Mouse (Mus musculus) limb, embryonic 15.5 days (tissue): ENCODE measurements around the gene Aanat. TPM values are rescaled to one million over a fixed set of nuclear protein-coding genes. Genes with fewer than 3 reads are reported as not detected.

Experiments
- ATAC-seq: fragments of 200-750 bp; cut with Nextera tagmentation; 2 replicates; pipeline ENCODE4 v1.8.0; 2017; ENCODE audit warnings: low read depth, moderate TSS enrichment; ENCODE audit not compliant: insufficient number of reproducible peaks, low FRiP score, low TSS enrichment
- H3K27ac ChIP-seq: fragments of 300-500 bp; sonication (generic); 2 replicates; pipeline ENCODE4 v1.5.1; 2015; ENCODE audit warnings: moderate library complexity, mild to moderate bottlenecking, inconsistent platforms
- H3K27me3 ChIP-seq: fragments of 300-500 bp; sonication (generic); 2 replicates; pipeline ENCODE4 v1.6.1; 2015; ENCODE audit warnings: inconsistent platforms
- H3K36me3 ChIP-seq: fragments of 300-500 bp; sonication (generic); 2 replicates; pipeline ENCODE4 v1.6.1; 2015; ENCODE audit warnings: inconsistent platforms
- H3K4me1 ChIP-seq: fragments of 300-500 bp; sonication (generic); 2 replicates; pipeline ENCODE4 v1.6.1; 2015; ENCODE audit warnings: inconsistent platforms
- H3K4me2 ChIP-seq: fragments of 300-500 bp; sonication (generic); 2 replicates; pipeline ENCODE4 v1.6.1; 2015; ENCODE audit warnings: mild to moderate bottlenecking, inconsistent platforms
- H3K4me3 ChIP-seq: fragments of 300-500 bp; sonication (generic); 2 replicates; pipeline ENCODE4 v1.5.1; 2015; ENCODE audit warnings: mild to moderate bottlenecking, inconsistent platforms
- H3K9ac ChIP-seq: fragments of 300-500 bp; sonication (generic); 2 replicates; pipeline ENCODE4 v1.6.1; 2015; ENCODE audit warnings: inconsistent platforms
- H3K9me3 ChIP-seq: fragments of 300-500 bp; sonication (generic); 2 replicates; pipeline ENCODE4 v1.6.1; 2016; ENCODE audit warnings: inconsistent platforms
- WGBS: fragments of 180-500 bp; shearing (Covaris S2); methylation state at CpG from one replicate; pipeline ENCODE4 v1.1.7; 2015; 5-methylcytosine and 5-hydroxymethylcytosine counted together
- polyA plus RNA-seq: library from polyadenylated mRNA; unstranded; fragments of >200 nt; fragmentation: Nextera tagmentation; extraction: Ambion mirVana; gene quantifications from 2 replicates; pipeline ENCODE4 v1.2.1, GENCODE M21; 2015

The Aanat gene
- polyA plus RNA-seq, 1 experiment from 2014 or later: not detected

GRCm38 (mm10) chr11:116554171-116554878 lies 31.9 kb upstream of the Aanat start:
- no peak overlapping the region for H3K27ac ChIP-seq
- no peak overlapping the region for H3K4me3 ChIP-seq
- no peak overlapping the region for H3K9ac ChIP-seq
- H3K9me3 ChIP-seq: no peaks in the 10 kb centered on the region
- H3K4me1 ChIP-seq: peaks cover 40% of the 10 kb centered on the region
- H3K36me3 ChIP-seq: no peaks in the 10 kb centered on the region
- no peak overlapping the region for H3K4me2 ChIP-seq
- no peaks in the 10 kb centered on the region for H3K27me3 ChIP-seq
- ATAC-seq: no peak
- WGBS: 46% methylated on average over 12 of the region's 12 CpGs

GRCm38 (mm10) chr11:116555572-116555971 lies 30.7 kb upstream of the Aanat start:
- whole genome bisulfite sequencing: 65% methylated on average over 1 of the region's 1 CpGs
- H3K27ac ChIP-seq: no peak overlapping the region
- no peak overlapping the region for H3K4me2 ChIP-seq
- no peak overlapping the region for H3K4me3 ChIP-seq
- H3K9ac ChIP-seq: no peak overlapping the region
- no peaks in the 10 kb centered on the region for H3K27me3 ChIP-seq
- H3K4me1 ChIP-seq: peaks cover 35% of the 10 kb centered on the region
- no peaks in the 10 kb centered on the region for H3K36me3 ChIP-seq
- no peak for ATAC-seq
- no peaks in the 10 kb centered on the region for H3K9me3 ChIP-seq

- Histone ChIP-seq H3K4me1 (peaks cover 28% of the 10 kb centered on the region; the same call in 1 of the 2 replicates), H3K9ac (no peak overlapping the region)
- 46% methylated on average over 6 of the region's 6 CpGs for WGBS
Measured at GRCm38 (mm10) chr11:116556308-116556707, 29.9 kb upstream of the Aanat start.

DNA sequence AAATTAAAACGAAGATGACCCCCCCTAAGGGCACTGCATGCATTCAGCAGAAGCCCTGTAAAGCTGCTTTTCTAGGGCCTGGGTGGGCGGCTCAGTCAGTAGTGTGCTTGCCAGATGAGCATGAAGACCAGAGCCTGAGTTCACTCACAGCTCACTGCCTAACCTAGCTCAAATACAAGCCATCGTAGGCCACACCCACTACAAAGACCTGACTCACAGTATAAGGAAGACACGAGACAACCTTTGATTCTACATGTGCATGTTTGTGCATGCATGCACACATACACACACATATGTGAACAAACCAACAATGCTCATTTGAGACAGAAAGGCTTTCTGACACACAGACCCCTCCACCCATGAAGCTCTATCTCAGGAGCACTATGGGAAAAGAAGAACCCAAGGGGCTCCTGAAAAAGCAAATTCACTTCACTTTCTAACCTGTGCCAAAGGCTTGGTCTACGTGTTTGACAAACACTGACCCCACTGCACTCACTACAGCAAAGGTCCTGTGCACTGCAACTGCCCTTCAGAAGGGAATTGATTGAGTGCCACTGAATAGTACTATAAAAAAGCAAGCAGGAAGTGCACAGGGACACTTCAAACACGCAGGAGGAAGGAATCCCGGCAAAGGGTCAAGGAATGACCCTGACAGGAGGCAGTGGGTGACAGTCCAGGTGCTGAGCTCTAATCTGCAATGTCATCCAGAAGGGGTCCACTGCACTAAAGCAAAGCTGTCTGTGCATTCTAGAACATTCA lies 20.8 kb upstream of the Aanat start:
- ATAC-seq: no peak
- no peaks in the 10 kb centered on the region for H3K27me3 ChIP-seq
- H3K4me2 ChIP-seq: no peak overlapping the region
- WGBS: 42% methylated on average over 7 of the region's 7 CpGs
- no peak overlapping the region for H3K4me3 ChIP-seq
- no peak overlapping the region for H3K9ac ChIP-seq
- H3K27ac ChIP-seq: no peak overlapping the region
- H3K4me1 ChIP-seq: no peaks in the 10 kb centered on the region
- no peaks in the 10 kb centered on the region for H3K9me3 ChIP-seq
- peaks cover 8% of the 10 kb centered on the region; the same call in 1 of the 2 replicates for H3K36me3 ChIP-seq

More at GRCm38 (mm10) chr11:116556308-116556707, 29.9 kb upstream of the Aanat start:
- H3K9me3 ChIP-seq: no peaks in the 10 kb centered on the region
- no peaks in the 10 kb centered on the region for H3K27me3 ChIP-seq
- ATAC-seq: no peak
- H3K36me3 ChIP-seq: no peaks in the 10 kb centered on the region
- 0 out of 2 replicates have a peak overlapping the region, but pooled peaks have one; percentile 14 for H3K27ac ChIP-seq
- H3K4me2 ChIP-seq: no peak overlapping the region
- no peak overlapping the region for H3K4me3 ChIP-seq

DNA sequence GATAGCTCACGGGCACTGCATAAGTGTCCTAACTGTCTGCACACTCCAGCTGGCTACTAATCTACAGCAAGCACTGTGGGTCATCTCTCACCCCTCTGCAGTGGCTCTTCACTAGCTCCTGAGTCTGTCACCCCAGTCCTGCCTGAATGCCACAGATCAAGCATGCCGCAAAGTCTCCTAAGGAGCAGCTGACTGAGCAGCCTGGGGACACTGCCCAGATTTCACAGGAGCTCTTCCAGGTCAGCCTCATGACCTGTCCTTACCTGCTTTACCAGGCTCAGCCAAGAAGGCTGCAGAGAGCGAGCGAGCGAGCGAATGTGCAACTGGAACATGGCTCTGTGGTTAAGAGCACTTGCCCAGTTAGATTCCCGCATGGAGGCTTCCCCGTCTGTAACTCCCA lies 18.7 kb upstream of the Aanat start:
- no peak overlapping the region for H3K4me2 ChIP-seq
- H3K27ac ChIP-seq: no peak overlapping the region
- 70% methylated on average over 8 of the region's 8 CpGs for WGBS
- no peak overlapping the region for H3K9ac ChIP-seq
- peaks cover 8% of the 10 kb centered on the region; the same call in 1 of the 2 replicates for H3K36me3 ChIP-seq
- H3K4me3 ChIP-seq: no peak overlapping the region
- no peaks in the 10 kb centered on the region for H3K27me3 ChIP-seq
- H3K9me3 ChIP-seq: no peaks in the 10 kb centered on the region
- 0 out of 2 replicates have a peak, but pooled peaks cover 5% of the 10 kb centered on the region for H3K4me1 ChIP-seq
- no peak for ATAC-seq

DNA sequence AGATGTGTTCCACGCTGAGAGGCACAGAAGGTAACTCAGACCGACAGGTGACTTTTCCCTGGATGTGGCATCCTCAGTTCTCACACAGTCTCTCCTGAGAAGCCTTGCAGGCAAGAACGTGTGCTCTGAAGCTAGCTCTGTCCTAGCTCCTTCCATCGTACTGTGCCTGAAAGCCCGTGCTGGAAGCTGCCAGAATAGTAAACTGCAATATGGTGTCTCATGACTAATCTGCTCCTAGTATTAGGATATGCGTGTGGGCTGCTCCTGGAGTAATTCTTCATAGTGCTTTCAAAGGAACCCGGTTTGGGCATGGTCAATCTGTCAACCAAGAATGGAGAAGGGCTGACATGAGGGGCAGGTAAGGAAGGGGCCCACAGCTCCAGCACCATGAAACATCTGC lies 15.4 kb upstream of the Aanat start:
- Histone ChIP-seq H3K9ac (no peak overlapping the region), H3K36me3 (no peaks in the 10 kb centered on the region), H3K4me1 (peaks cover 21% of the 10 kb centered on the region), H3K4me2 (no peak overlapping the region), H3K4me3 (no peak overlapping the region), H3K27ac (no peak overlapping the region), H3K27me3 (no peaks in the 10 kb centered on the region), H3K9me3 (no peaks in the 10 kb centered on the region)
- no peak for ATAC-seq
- WGBS: 71% methylated on average over 7 of the region's 7 CpGs

DNA sequence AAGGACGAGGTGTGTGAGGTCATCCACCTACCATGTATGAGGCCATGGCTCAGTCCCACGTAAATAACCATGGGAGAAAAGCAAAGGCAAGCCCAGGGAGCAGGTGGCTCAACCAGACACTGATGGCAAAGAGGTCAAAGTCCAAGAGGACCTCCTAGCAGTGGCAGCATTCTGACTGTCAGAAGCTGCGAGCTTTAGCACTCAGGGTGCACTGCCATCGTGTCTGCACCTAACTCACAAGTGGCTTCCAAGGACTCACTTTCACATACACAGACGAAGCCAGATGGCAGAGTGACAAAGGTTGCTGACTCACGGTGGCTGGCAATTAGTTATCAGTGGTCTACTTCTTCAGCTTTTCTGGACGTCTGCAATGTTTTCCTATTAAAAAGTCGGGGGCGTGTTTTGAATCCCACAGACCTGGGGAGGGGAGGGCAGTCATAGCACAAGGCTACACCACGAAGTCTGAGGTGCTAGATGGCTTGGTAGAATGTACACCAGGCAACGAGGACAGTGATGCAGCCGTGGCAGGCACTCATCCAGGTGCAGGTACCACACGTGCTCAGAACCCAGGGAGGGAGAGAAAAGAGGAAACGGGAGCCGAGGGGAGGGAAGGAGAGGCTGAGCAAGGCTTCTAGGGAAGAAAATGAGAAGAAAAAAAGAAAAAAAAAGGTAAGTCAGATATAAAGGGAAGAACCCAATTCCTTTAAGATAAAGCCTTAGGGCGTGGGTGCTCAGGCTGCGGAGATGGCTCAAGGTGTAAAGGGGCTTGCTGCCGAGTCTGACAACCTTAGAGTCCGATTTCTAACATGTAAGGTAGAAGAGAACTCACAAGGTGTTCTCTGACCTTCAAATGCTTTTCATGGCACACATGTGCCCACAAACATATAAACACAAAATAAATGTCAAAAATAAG lies 14.2 kb upstream of the Aanat start:
- Histone ChIP-seq H3K27me3 (no peaks in the 10 kb centered on the region), H3K9me3 (no peaks in the 10 kb centered on the region), H3K4me2 (no peak overlapping the region), H3K27ac (no peak overlapping the region), H3K4me1 (peaks cover 32% of the 10 kb centered on the region), H3K9ac (no peak overlapping the region), H3K4me3 (no peak overlapping the region), H3K36me3 (no peaks in the 10 kb centered on the region)
- 72% methylated on average over 19 of the region's 19 CpGs for WGBS
- ATAC-seq: no peak

- ATAC-seq: no peak
Measured at GRCm38 (mm10) chr11:116572756-116573543, 13.3 kb upstream of the Aanat start.

GRCm38 (mm10) chr11:116574486-116574885 lies 11.7 kb upstream of the Aanat start:
- no peaks in the 10 kb centered on the region for H3K27me3 ChIP-seq
- no peak overlapping the region for H3K4me3 ChIP-seq
- no peak overlapping the region for H3K9ac ChIP-seq
- WGBS: 60% methylated on average over 6 of the region's 6 CpGs
- H3K4me2 ChIP-seq: no peak overlapping the region
- no peak overlapping the region for H3K27ac ChIP-seq
- H3K36me3 ChIP-seq: no peaks in the 10 kb centered on the region
- peaks cover 34% of the 10 kb centered on the region for H3K4me1 ChIP-seq
- H3K9me3 ChIP-seq: no peaks in the 10 kb centered on the region
- ATAC-seq: no peak

More at GRCm38 (mm10) chr11:116572756-116573543, 13.3 kb upstream of the Aanat start:
- Histone ChIP-seq H3K4me3 (no peak overlapping the region), H3K4me1 (peaks cover 34% of the 10 kb centered on the region), H3K27me3 (no peaks in the 10 kb centered on the region), H3K36me3 (no peaks in the 10 kb centered on the region), H3K27ac (no peak overlapping the region), H3K9me3 (no peaks in the 10 kb centered on the region), H3K4me2 (no peak overlapping the region), H3K9ac (no peak overlapping the region)
- 50% methylated on average over 12 of the region's 12 CpGs for WGBS

GRCm38 (mm10) chr11:116574982-116575381 lies 11.2 kb upstream of the Aanat start:
- 57% methylated on average over 6 of the region's 6 CpGs for WGBS

GRCm38 (mm10) chr11:116575396-116575795 lies 10.8 kb upstream of the Aanat start:
- Histone ChIP-seq H3K36me3 (no peaks in the 10 kb centered on the region), H3K4me3 (no peak overlapping the region), H3K27ac (no peak overlapping the region), H3K9me3 (no peaks in the 10 kb centered on the region), H3K9ac (no peak overlapping the region), H3K27me3 (no peaks in the 10 kb centered on the region), H3K4me2 (no peak overlapping the region), H3K4me1 (peaks cover 41% of the 10 kb centered on the region)
- WGBS: 78% methylated on average over 2 of the region's 2 CpGs
- no peak for ATAC-seq

More at GRCm38 (mm10) chr11:116574982-116575381, 11.2 kb upstream of the Aanat start:
- H3K9me3 ChIP-seq: no peaks in the 10 kb centered on the region
- no peak overlapping the region for H3K4me2 ChIP-seq
- no peak overlapping the region for H3K9ac ChIP-seq
- no peaks in the 10 kb centered on the region for H3K36me3 ChIP-seq
- H3K4me3 ChIP-seq: no peak overlapping the region
- H3K4me1 ChIP-seq: peaks cover 37% of the 10 kb centered on the region
- H3K27ac ChIP-seq: no peak overlapping the region
- no peak for ATAC-seq
- no peaks in the 10 kb centered on the region for H3K27me3 ChIP-seq
